Mouse (Mus musculus): ENCODE data around the gene Kctd2. TPM values are rescaled to one million over a fixed set of nuclear protein-coding genes. Genes with fewer than 3 reads are reported as not detected.
"Not testable (repeated sequence)": the region's sequence is repeated elsewhere in the genome, so short reads cannot be mapped to it uniquely, and the experiment has no call there.

Gene Kctd2
- total RNA-seq, 2 experiments from 2014 or later: 22.7 to 26.7 TPM

- intact Hi-C loops (cut with DNase I): no loop called here
- no peak for DNase-seq
Measured at GRCm38 (mm10) chr11:115463397-115463796, 43.5 kb downstream of the Kctd2 start.

- intact Hi-C loops (cut with DNase I): no loop called here
- DNase-seq: no peak
Measured at GRCm38 (mm10) chr11:115464851-115465250, 44.9 kb downstream of the Kctd2 start.

- intact Hi-C loops (cut with DNase I): no loop called here
- DNase-seq: no peak
Measured at GRCm38 (mm10) chr11:115467217-115467618, 47.3 kb downstream of the Kctd2 start.

- intact Hi-C loops (cut with DNase I): no loop called here
- peak in 1 of 2 experiments; percentile 37 for DNase-seq
Measured at GRCm38 (mm10) chr11:115472183-115472582, 52.3 kb downstream of the Kctd2 start.

- intact Hi-C loops (cut with DNase I): loop anchor here (1.0 to 2.0 kb wide), 3 partner anchors 15 to 114 kb away; no protein-coding TSS in a partner anchor
- peak; percentile 95 to 96 for DNase-seq
Measured at GRCm38 (mm10) chr11:115473626-115474275, 53.8 kb downstream of the Kctd2 start.

- intact Hi-C loops (cut with DNase I): loop anchor here (2.0 kb wide), 1 partner anchor 46 kb away; no protein-coding TSS in a partner anchor
- peak; percentile 96 to 98 for DNase-seq
Measured at GRCm38 (mm10) chr11:115475025-115475757, 55.3 kb downstream of the Kctd2 start, which contains the start of gene Armc7. Gene Armc7 (plus strand): TSS chr11:115475667.

- intact Hi-C loops (cut with DNase I): loop anchor here (2.0 kb wide), 1 partner anchor 47 kb away; no protein-coding TSS in a partner anchor
- DNase-seq: no peak
Measured at GRCm38 (mm10) chr11:115475758-115476237, 55.9 kb downstream of the Kctd2 start.

- intact Hi-C loops (cut with DNase I); DNase-seq: not testable (repeated sequence)
Measured at GRCm38 (mm10) chr11:115476630-115477029, 56.7 kb downstream of the Kctd2 start.

GRCm38 (mm10) chr11:115477388-115477787 is 57.5 kb downstream of the Kctd2 start:
- intact Hi-C loops (cut with DNase I); DNase-seq: not testable (repeated sequence)

- intact Hi-C loops (cut with DNase I): no loop called here
Measured at GRCm38 (mm10) chr11:115478296-115478938, 58.5 kb downstream of the Kctd2 start.

More at GRCm38 (mm10) chr11:115478296-115478938, 58.5 kb downstream of the Kctd2 start:
- DNase-seq: no peak

Small RNAs within 50 kb of the gene (microRNA-seq; reads per million reads assigned to microRNA genes)
- 0.35 to 0.47 reads per million in 2 experiments for gene Mir3968

Other genes starting within 250 kb of the Kctd2 start
- 10 to 100 TPM; 10.9 TPM for gene Tmem104, start 232.6 kb upstream of the Kctd2 start, total RNA-seq (2021)
- 10 to 100 TPM; 14.8 to 19.9 TPM for gene Nat9, start 232.3 kb upstream of the Kctd2 start, total RNA-seq (2021)
- gene Grin2c, start 152.9 kb upstream of the Kctd2 start, total RNA-seq (2021): not detected
- 1 to 10 TPM; 7.7 to 9.1 TPM for gene Fdxr, start 143.1 kb upstream of the Kctd2 start, total RNA-seq (2021)
- 1 to 10 TPM in 1 of 2 experiments, under 1 TPM in 1; 0.89 to 1.2 TPM for gene Fads6, start 122.5 kb upstream of the Kctd2 start, total RNA-seq (2021)
- gene Otop2, start 113.0 kb upstream of the Kctd2 start, total RNA-seq (2021): not detected
- under 1 TPM; 0.07 to 0.12 TPM for gene Ush1g, start 98.1 kb upstream of the Kctd2 start, total RNA-seq (2021)
- not detected for gene Otop3, start 85.4 kb upstream of the Kctd2 start, total RNA-seq (2021)
- gene Hid1, start 52.4 kb upstream of the Kctd2 start, total RNA-seq (2021): 1 to 10 TPM; 6.9 to 7.1 TPM
- 10 to 100 TPM; 13.9 to 16.8 TPM for gene Cdr2l, start 38.2 kb upstream of the Kctd2 start, total RNA-seq (2021)
- 100 to 1,000 TPM; 144 to 150 TPM for gene Mrpl58, start 16.4 kb upstream of the Kctd2 start, total RNA-seq (2021)
- 1,000 to 10,000 TPM; 1,980 to 2,006 TPM for gene Atp5h, start 166 bp upstream of the Kctd2 start, total RNA-seq (2021)
- gene Trim80, start 20.4 kb downstream of the Kctd2 start, total RNA-seq (2021): not detected
- gene Slc16a5, start 42.3 kb downstream of the Kctd2 start, total RNA-seq (2021): under 1 TPM; 0.15 to 0.57 TPM
- gene Armc7, start 55.5 kb downstream of the Kctd2 start, total RNA-seq (2021): 1 to 10 TPM; 2.3 to 2.6 TPM
- 10 to 100 TPM; 24.6 to 26.7 TPM for gene Nt5c, start 71.7 kb downstream of the Kctd2 start, total RNA-seq (2021)
- 100 to 1,000 TPM; 338 to 393 TPM for gene Jpt1, start 94.3 kb downstream of the Kctd2 start, total RNA-seq (2021)
- 100 to 1,000 TPM; 217 to 251 TPM for gene Sumo2, start 116.1 kb downstream of the Kctd2 start, total RNA-seq (2021)
- gene Nup85, start 144.3 kb downstream of the Kctd2 start, total RNA-seq (2021): 10 to 100 TPM; 27.0 to 28.1 TPM
- 10 to 100 TPM; 60.2 to 72.5 TPM for gene Mrps7, start 183.8 kb downstream of the Kctd2 start, total RNA-seq (2021)
- gene Gga3, start 183.9 kb downstream of the Kctd2 start, total RNA-seq (2021): 10 to 100 TPM; 17.9 to 21.0 TPM
- 10 to 100 TPM; 37.6 to 38.8 TPM for gene Mif4gd, start 192.8 kb downstream of the Kctd2 start, total RNA-seq (2021)
- gene Slc25a19, start 208.2 kb downstream of the Kctd2 start, total RNA-seq (2021): 10 to 100 TPM; 40.3 to 41.1 TPM